Comparison of ENCODE assay signal across 8 mouse cellular contexts in genomic region chr11:96860564-96860963, GRCm38 (mm10). TPM values are rescaled to one million over a fixed set of nuclear protein-coding genes. Genes with fewer than 3 reads are reported as not detected.
DNase-seq lines count a peak whose midpoint lies in the region; ATAC-seq and TF ChIP-seq lines count a peak whose summit lies in the region.

No protein-coding gene starts in this region.

- no peak for TF ChIP-seq EP300 in liver, postnatal 0 days (IDR thresholded peaks at IDR 0.05; ENCODE audit: low read depth)

- H3K36me3 ChIP-seq in E14TG2a.4 (ENCODE audit: insufficient read depth, low read length), result no peaks in the 10 kb centered on the region
- H3K36me3 ChIP-seq in heart, embryonic 14.5 days (ENCODE audit: control insufficient read depth, insufficient read depth, low read length), result peaks cover 17% of the 10 kb centered on the region
- H3K36me3 ChIP-seq in liver, postnatal 0 days (replicated peaks; ENCODE audit: insufficient read depth, low read length), result no peaks in the 10 kb centered on the region
- no peaks in the 10 kb centered on the region for H3K36me3 ChIP-seq in neural tube, embryonic 15.5 days

- H3K9me3 ChIP-seq in E14TG2a.4 (ENCODE audit: low read length), result no peaks in the 10 kb centered on the region
- no peaks in the 10 kb centered on the region for H3K9me3 ChIP-seq in heart, embryonic 14.5 days (ENCODE audit: control insufficient read depth, low read length)
- no peaks in the 10 kb centered on the region for H3K9me3 ChIP-seq in liver, postnatal 0 days (ENCODE audit: low read length)
- H3K9me3 ChIP-seq in neural tube, embryonic 15.5 days (replicated peaks), result no peaks in the 10 kb centered on the region

- H3K9ac ChIP-seq in heart, embryonic 14.5 days (ENCODE audit: low read length), result no peak overlapping the region
- no peak overlapping the region for H3K9ac ChIP-seq in liver, postnatal 0 days (replicated peaks)
- peak overlapping the region; percentile 51; the same call in 1 of the 2 replicates for H3K9ac ChIP-seq in neural tube, embryonic 15.5 days (replicated peaks)

- no peak for TF ChIP-seq POLR2A in brain, embryonic 14.5 days (IDR thresholded peaks at IDR 0.05; ENCODE audit: borderline replicate concordance, extremely low read depth, insufficient read depth, insufficient read length, poor library complexity, severe bottlenecking)

- peaks cover 19% of the 10 kb centered on the region for H3K27me3 ChIP-seq in E14TG2a.4 (ENCODE audit: insufficient read depth, low read length)
- no peaks in the 10 kb centered on the region; the same call in 1 of the 2 replicates for H3K27me3 ChIP-seq in heart, embryonic 14.5 days (ENCODE audit: control insufficient read depth, insufficient read depth, low read length)
- peaks cover 13% of the 10 kb centered on the region for H3K27me3 ChIP-seq in liver, postnatal 0 days (ENCODE audit: insufficient read depth, low read length)
- no peaks in the 10 kb centered on the region for H3K27me3 ChIP-seq in neural tube, embryonic 15.5 days (replicated peaks)

- no peak overlapping the region for H3K4me3 ChIP-seq in E14TG2a.4 (replicated peaks; ENCODE audit: low read length)
- H3K4me3 ChIP-seq in heart, embryonic 14.5 days (ENCODE audit: control insufficient read depth in 1 of 2, insufficient read depth in 1 of 2, low read depth in 1 of 2, low read length in 2 of 2), result no peak overlapping the region
- H3K4me3 ChIP-seq in liver, postnatal 0 days (ENCODE audit: low read depth, low read length), result no peak overlapping the region
- H3K4me3 ChIP-seq in neural tube, embryonic 15.5 days (replicated peaks), result 0 out of 2 replicates have a peak overlapping the region, but pooled peaks have one; percentile 52

- H3K27ac ChIP-seq in heart, embryonic 14.5 days (replicated peaks in 1 of 2; ENCODE audit: control insufficient read depth in 1 of 2, insufficient read depth in 1 of 2, low read depth in 2 of 2, low read length in 2 of 2), result peak overlapping the region; percentile 67 to 70
- H3K27ac ChIP-seq in liver, postnatal 0 days (ENCODE audit: low read depth), result no peak overlapping the region
- peak overlapping the region; percentile 74 for H3K27ac ChIP-seq in neural tube, embryonic 15.5 days (replicated peaks)

- H3K4me1 ChIP-seq in E14TG2a.4 (replicated peaks; ENCODE audit: low read depth, low read length), result peaks cover 42% of the 10 kb centered on the region
- H3K4me1 ChIP-seq in heart, embryonic 14.5 days (ENCODE audit: control insufficient read depth in 2 of 2, insufficient read depth in 2 of 2, low read length in 2 of 2), result peaks cover 12 to 23% of the 10 kb centered on the region in 2 experiments
- H3K4me1 ChIP-seq in liver, postnatal 0 days (ENCODE audit: insufficient read depth), result peaks cover 6% of the 10 kb centered on the region
- peaks cover 41% of the 10 kb centered on the region for H3K4me1 ChIP-seq in neural tube, embryonic 15.5 days

- ATAC-seq in erythroid progenitor cell, adult 5-6 weeks (replicated peaks; ENCODE audit: low FRiP score, poor library complexity, severe bottlenecking), result peak; percentile 66
- ATAC-seq in heart, embryonic 14.5 days (ENCODE audit: insufficient number of reproducible peaks, insufficient read depth, low FRiP score, low read depth), result peak; percentile 49; the same call in 1 of the 2 replicates
- peak; percentile 16 for ATAC-seq in liver, postnatal 0 days
- peak; percentile 16; the same call in 1 of the 2 replicates for ATAC-seq in neural tube, embryonic 15.5 days (ENCODE audit: low FRiP score)

- H3K4me2 ChIP-seq in heart, embryonic 14.5 days (ENCODE audit: low read length), result peak overlapping the region; percentile 80; the same call in 1 of the 2 replicates
- H3K4me2 ChIP-seq in liver, postnatal 0 days (ENCODE audit: low read depth, low read length), result no peak overlapping the region
- peak overlapping the region; percentile 90 for H3K4me2 ChIP-seq in neural tube, embryonic 15.5 days

- TF ChIP-seq CTCF in E14TG2a.4 (conservative IDR thresholded peaks at IDR 0.05; ENCODE audit: low read length), result peak; percentile 76
- peak; percentile 96 for TF ChIP-seq CTCF in brain, embryonic 14.5 days (IDR thresholded peaks at IDR 0.05; ENCODE audit: borderline replicate concordance, extremely low read depth, insufficient read depth, insufficient read length)
- TF ChIP-seq CTCF in liver, postnatal 0 days (IDR thresholded peaks at IDR 0.05; ENCODE audit: low read depth), result peak; percentile 95

- DNase-seq in brain, embryonic 14.5 days (ENCODE audit: low read depth), result peak; percentile 83
- DNase-seq in kidney, postnatal 25 days, result peak; percentile 90 to 93
- DNase-seq in liver, postnatal 0 days, result peak; percentile 85
- DNase-seq in thymus, adult 18-20 months, result peak; percentile 25 to 33

- WGBS in heart, embryonic 14.5 days, result 9% methylated on average over 8 of the region's 8 CpGs
- 12% methylated on average over 8 of the region's 8 CpGs for WGBS in liver, postnatal 0 days (ENCODE audit: insufficient replicate concordance)
- 10% methylated on average over 8 of the region's 8 CpGs for WGBS in neural tube, embryonic 15.5 days

RNA-seq across cellular contexts. Expression of gene Copz2, which starts 10.9 kb away (rescaled TPM):
- polyA plus RNA-seq in brain, embryonic 14.5 days (2012; rRNA removed), result 9.3 and 15.8 TPM in 2 replicates
- not detected in 2 replicates for total RNA-seq in erythroid progenitor cell, adult 5-6 weeks (2015; ENCODE audit: low replicate concordance)
- not detected in 2 replicates for total RNA-seq in erythroid progenitor cell, adult 5-6 weeks (2017; ENCODE audit: low replicate concordance)
- polyA plus RNA-seq in heart, embryonic 14.5 days (2014; fragmentation: Nextera tagmentation; extraction: Ambion mirVana), result 134 and 141 TPM in 2 replicates
- 51.0 and 55.5 TPM in 2 replicates for polyA plus RNA-seq in liver, postnatal 0 days (2015; fragmentation: Nextera tagmentation; extraction: Ambion mirVana)
- 29.2 and 42.0 TPM in 2 replicates for polyA plus RNA-seq in neural tube, embryonic 15.5 days (2015; fragmentation: Nextera tagmentation; extraction: Ambion mirVana)

RNA-seq across cellular contexts. Expression of gene Nfe2l1, which starts 30.8 kb away (rescaled TPM):
- 89.1 and 102 TPM in 2 replicates for polyA plus RNA-seq in brain, embryonic 14.5 days (2012; rRNA removed)
- 34.4 and 34.6 TPM in 2 replicates for total RNA-seq in erythroid progenitor cell, adult 5-6 weeks (2015; ENCODE audit: low replicate concordance)
- total RNA-seq in erythroid progenitor cell, adult 5-6 weeks (2017; ENCODE audit: low replicate concordance), result 34.8 and 37.4 TPM in 2 replicates
- polyA plus RNA-seq in heart, embryonic 14.5 days (2014; fragmentation: Nextera tagmentation; extraction: Ambion mirVana), result 49.7 and 55.1 TPM in 2 replicates
- polyA plus RNA-seq in liver, postnatal 0 days (2015; fragmentation: Nextera tagmentation; extraction: Ambion mirVana), result 17.6 and 22.1 TPM in 2 replicates
- polyA plus RNA-seq in neural tube, embryonic 15.5 days (2015; fragmentation: Nextera tagmentation; extraction: Ambion mirVana), result 71.8 and 78.2 TPM in 2 replicates

RNA-seq across cellular contexts. Expression of gene Cdk5rap3, which starts 55.7 kb away (rescaled TPM):
- 71.6 and 83.7 TPM in 2 replicates for polyA plus RNA-seq in brain, embryonic 14.5 days (2012; rRNA removed)
- total RNA-seq in erythroid progenitor cell, adult 5-6 weeks (2015; ENCODE audit: low replicate concordance), result 7.9 and 9.6 TPM in 2 replicates
- 21.6 and 25.2 TPM in 2 replicates for total RNA-seq in erythroid progenitor cell, adult 5-6 weeks (2017; ENCODE audit: low replicate concordance)
- polyA plus RNA-seq in heart, embryonic 14.5 days (2014; fragmentation: Nextera tagmentation; extraction: Ambion mirVana), result 44.7 and 50.9 TPM in 2 replicates
- polyA plus RNA-seq in liver, postnatal 0 days (2015; fragmentation: Nextera tagmentation; extraction: Ambion mirVana), result 38.3 and 38.4 TPM in 2 replicates
- polyA plus RNA-seq in neural tube, embryonic 15.5 days (2015; fragmentation: Nextera tagmentation; extraction: Ambion mirVana), result 82.4 and 85.7 TPM in 2 replicates

Comparison
In these comparisons a context has a peak if more than half of its experiments do, and no peak if none do; other contexts are left out.
1. DNase-seq: peak in every context shown above with its lines; median percentile 92 in kidney, postnatal 25 days; 85 in liver, postnatal 0 days; 83 in brain, embryonic 14.5 days; 29 in thymus, adult 18-20 months.
2. ATAC-seq: peak in every context shown above with its lines; median percentile 66 in erythroid progenitor cell, adult 5-6 weeks; 49 in heart, embryonic 14.5 days; 16 in liver, postnatal 0 days; 16 in neural tube, embryonic 15.5 days.